Mouse (Mus musculus) lung, adult 2 months (tissue): ENCODE results near the gene Slc35a1. TPM values are rescaled to one million over a fixed set of nuclear protein-coding genes. Genes with fewer than 3 reads are reported as not detected.

Source experiments
- DNase-seq: peaks from one replicate; pipeline ENCODE4 v3.0.0; 2022
- H3K4me1 ChIP-seq: fragments of 200-500 bp; 2 replicates; pipeline ENCODE4 v1.6.1; 2011; ENCODE audit warnings: low read length; ENCODE audit not compliant: control insufficient read depth, insufficient read depth
- H3K4me3 ChIP-seq: fragments of 200-500 bp; replicated peaks from 2 replicates; pipeline ENCODE3; 2011; ENCODE audit warnings: low read depth, mild to moderate bottlenecking, control low read depth, low read length; ENCODE audit errors: extremely low read depth
- CTCF ChIP-seq: fragments of 200-500 bp; IDR thresholded peaks from 2 replicates; pipeline ENCODE4 v1.5.1; 2011; ENCODE audit warnings: mild to moderate bottlenecking, low read length, control low read depth; ENCODE audit not compliant: insufficient read depth
- POLR2A ChIP-seq: fragments of 200-500 bp; IDR thresholded peaks from 2 replicates; pipeline ENCODE4 v1.6.1; 2011; ENCODE audit warnings: low read depth, mild to moderate bottlenecking, control low read depth, low read length, borderline replicate concordance; ENCODE audit errors: extremely low read depth
- WGBS: fragments of 180-500 bp; shearing (Covaris S2); methylation state at CpG from one replicate; pipeline ENCODE4 v1.1.7; 2018; 5-methylcytosine and 5-hydroxymethylcytosine counted together
- polyA plus RNA-seq: library from polyadenylated mRNA; depleted of rRNA; stranded (reverse); fragments of >200 nt; gene quantifications from 2 replicates; pipeline ENCODE4 v1.2.3, GENCODE M21; 2012

Slc35a1 gene
- polyA plus RNA-seq, 1 experiment: 11.7 TPM

- DNase-seq: no peak
- TF ChIP-seq CTCF (no peak), POLR2A (no peak)
- Histone ChIP-seq H3K4me1 (no peaks in the 10 kb centered on the region), H3K4me3 (no peak overlapping the region)
- WGBS: 83% methylated on average over 2 of the region's 2 CpGs
Measured at GRCm38 (mm10) chr4:34659012-34659411, 28.2 kb downstream of the Slc35a1 start.

GRCm38 (mm10) chr4:34656101-34656500 is 31.1 kb downstream of the Slc35a1 start:
- DNase-seq: no peak
- H3K4me1 ChIP-seq: no peaks in the 10 kb centered on the region
- TF ChIP-seq CTCF (no peak), POLR2A (no peak)
- 94% methylated on average over 10 of the region's 10 CpGs for WGBS
- no peak overlapping the region for H3K4me3 ChIP-seq

GRCm38 (mm10) chr4:34653179-34653578 is 34.1 kb downstream of the Slc35a1 start:
- 86% methylated on average over 7 of the region's 7 CpGs for WGBS
- no peak overlapping the region for H3K4me3 ChIP-seq
- no peak for DNase-seq
- TF ChIP-seq POLR2A: no peak
- TF ChIP-seq CTCF: no peak
- H3K4me1 ChIP-seq: no peaks in the 10 kb centered on the region

DNA sequence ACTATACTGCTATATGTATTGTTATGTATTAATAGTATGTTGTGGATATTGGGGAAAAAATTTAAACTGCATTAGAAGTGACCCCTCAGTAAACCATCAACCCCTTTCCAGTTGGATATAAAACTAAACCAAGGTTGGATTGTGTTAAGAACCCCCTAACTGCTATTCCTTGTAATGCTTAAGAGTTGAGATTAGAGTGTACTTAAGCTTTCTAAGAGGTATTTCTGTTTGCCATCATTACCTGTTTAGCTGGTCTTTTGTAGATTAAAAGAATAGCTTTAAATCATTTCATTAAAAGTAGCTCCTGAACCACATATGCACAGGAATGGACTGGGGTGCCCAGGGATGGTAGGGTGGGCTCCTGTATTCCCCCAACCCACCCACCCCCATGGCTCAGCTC is 42.5 kb downstream of the Slc35a1 start:
- no peak for DNase-seq
- no peak overlapping the region for H3K4me3 ChIP-seq
- no peak for TF ChIP-seq CTCF
- TF ChIP-seq POLR2A: no peak
- no peaks in the 10 kb centered on the region for H3K4me1 ChIP-seq

DNA sequence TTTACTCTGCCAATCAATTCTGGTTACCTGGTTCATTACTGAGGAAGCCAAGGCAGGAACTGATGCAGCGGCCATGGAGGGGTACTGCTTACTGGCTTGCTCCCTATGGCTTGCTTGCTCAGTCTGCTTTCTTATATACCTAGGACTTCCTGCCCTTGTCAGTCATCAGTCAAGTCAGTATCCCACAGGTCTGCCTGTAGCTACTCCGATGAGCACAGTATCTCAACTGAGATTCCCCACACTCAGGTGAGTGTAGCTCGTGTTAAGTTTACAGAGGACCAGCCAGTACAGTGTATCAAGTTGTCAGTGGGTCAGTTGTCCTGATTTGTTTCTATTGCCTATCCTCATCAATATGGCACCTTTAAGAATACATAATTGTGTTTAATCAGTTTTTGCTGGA is 46.5 kb downstream of the Slc35a1 start:
- no peak for TF ChIP-seq POLR2A
- no peak for TF ChIP-seq CTCF
- H3K4me3 ChIP-seq: no peak overlapping the region
- 96% methylated on average over 3 of the region's 3 CpGs for WGBS
- H3K4me1 ChIP-seq: no peaks in the 10 kb centered on the region
- DNase-seq: no peak

- no peak for DNase-seq
Measured at GRCm38 (mm10) chr4:34639745-34640364, 47.4 kb downstream of the Slc35a1 start.

DNA sequence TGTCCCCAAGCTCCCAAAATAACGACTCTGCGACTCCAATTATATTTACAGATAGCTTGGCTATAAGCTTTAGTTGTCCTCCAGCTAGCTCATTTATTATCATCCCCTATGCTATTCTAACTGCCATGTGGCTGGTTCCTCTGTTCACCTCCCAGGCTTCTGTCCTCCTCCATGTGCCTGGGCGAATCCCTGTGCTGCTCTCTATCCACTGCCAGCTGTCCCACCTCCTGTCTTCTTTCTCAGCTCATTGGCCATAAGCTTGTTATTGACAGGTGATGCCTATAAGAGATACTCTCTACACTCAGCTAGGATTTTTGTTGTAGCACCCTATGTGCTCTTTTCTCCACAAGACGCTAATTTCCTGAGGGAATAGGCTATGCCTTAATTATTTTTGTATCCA is 49.4 kb downstream of the Slc35a1 start:
- 86% methylated on average over 4 of the region's 4 CpGs for WGBS
- TF ChIP-seq POLR2A: no peak
- no peak for TF ChIP-seq CTCF

More at GRCm38 (mm10) chr4:34639745-34640364, 47.4 kb downstream of the Slc35a1 start:
- H3K4me1 ChIP-seq: no peaks in the 10 kb centered on the region
- no peak overlapping the region for H3K4me3 ChIP-seq
- WGBS: 95% methylated on average over 5 of the region's 5 CpGs
- TF ChIP-seq POLR2A (no peak), CTCF (no peak)

GRCm38 (mm10) chr4:34637386-34637785 is 49.9 kb downstream of the Slc35a1 start:
- TF ChIP-seq CTCF: no peak
- TF ChIP-seq POLR2A: no peak
- WGBS: 88% methylated on average over 7 of the region's 7 CpGs

More for the DNA sequence above, 49.4 kb downstream of the Slc35a1 start:
- no peak for DNase-seq
- Histone ChIP-seq H3K4me3 (no peak overlapping the region), H3K4me1 (no peaks in the 10 kb centered on the region)

DNA sequence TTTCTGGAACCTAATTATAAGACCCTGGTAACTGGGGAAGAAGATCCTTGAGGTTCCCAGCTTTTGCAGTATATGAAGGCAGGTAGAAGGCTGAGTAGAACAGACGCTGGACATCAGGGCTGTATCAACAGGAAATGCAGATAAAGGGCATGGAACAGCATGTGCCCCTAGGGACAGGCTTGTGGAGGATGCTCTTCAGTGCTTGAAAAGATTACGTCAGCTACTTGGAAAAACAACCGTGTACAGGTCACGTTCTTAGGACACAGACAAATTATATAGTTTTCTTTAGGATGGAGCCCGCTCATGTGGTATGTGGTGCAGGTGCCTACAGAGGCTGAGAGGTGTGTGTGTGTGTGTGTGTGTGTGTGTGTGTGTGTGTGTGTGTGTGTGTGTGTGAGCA is 51.2 kb downstream of the Slc35a1 start:
- no peaks in the 10 kb centered on the region for H3K4me1 ChIP-seq
- WGBS: 73% methylated on average over 5 of the region's 5 CpGs
- no peak for DNase-seq
- TF ChIP-seq CTCF (no peak), POLR2A (no peak)
- H3K4me3 ChIP-seq: no peak overlapping the region

More at GRCm38 (mm10) chr4:34637386-34637785, 49.9 kb downstream of the Slc35a1 start:
- DNase-seq: no peak
- Histone ChIP-seq H3K4me3 (no peak overlapping the region), H3K4me1 (no peaks in the 10 kb centered on the region)

DNA sequence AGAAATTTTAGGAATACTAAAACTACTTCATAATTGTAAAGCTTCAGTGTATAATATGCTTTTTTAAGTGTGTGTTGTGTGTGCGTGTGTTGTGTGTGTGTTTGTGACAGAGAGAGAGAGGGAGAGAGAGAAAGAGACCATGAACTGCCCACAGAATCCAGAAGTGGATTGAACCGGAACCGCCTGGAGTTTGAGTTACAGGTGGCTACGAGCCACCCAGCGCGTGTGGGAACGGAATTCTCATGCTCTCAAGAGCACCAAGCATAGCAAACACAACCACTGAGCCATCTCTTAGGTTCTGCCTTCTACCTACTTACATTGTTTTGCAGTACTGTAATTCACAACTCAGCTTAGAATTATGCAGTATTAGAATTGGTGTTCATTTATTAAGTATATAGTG is 53.1 kb downstream of the Slc35a1 start:
- no peaks in the 10 kb centered on the region for H3K4me1 ChIP-seq
- H3K4me3 ChIP-seq: no peak overlapping the region
- TF ChIP-seq CTCF: no peak
- TF ChIP-seq POLR2A: no peak
- DNase-seq: no peak
- 94% methylated on average over 7 of the region's 7 CpGs for WGBS

DNA sequence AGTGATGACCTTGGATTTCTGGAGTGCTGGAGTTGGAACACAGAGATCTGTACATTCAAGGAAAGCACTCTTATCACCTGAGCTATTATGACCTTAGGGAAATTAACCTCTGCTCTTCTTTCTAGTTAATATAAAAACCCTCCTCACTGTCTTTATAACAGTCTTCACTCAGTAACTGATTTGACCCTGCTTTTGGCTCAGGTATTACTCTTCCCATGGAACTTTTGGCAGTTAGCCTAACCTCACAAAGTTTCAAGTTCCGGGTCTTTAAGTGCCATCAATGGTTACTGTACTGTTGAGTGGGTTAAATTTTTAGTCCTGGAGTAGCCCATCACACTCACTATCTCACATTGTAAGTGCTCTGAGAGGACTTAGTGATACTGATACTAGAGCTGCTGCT is 57.3 kb downstream of the Slc35a1 start:
- Histone ChIP-seq H3K4me1 (no peaks in the 10 kb centered on the region), H3K4me3 (no peak overlapping the region)
- no peak for DNase-seq
- TF ChIP-seq POLR2A (no peak), CTCF (no peak)
- 69% methylated on average over 1 of the region's 1 CpGs for WGBS
